Mouse (Mus musculus) ES-Bruce4 (cell line): Measurements from ENCODE around the gene Hbp1. TPM values are rescaled to one million over a fixed set of nuclear protein-coding genes. Genes with fewer than 3 reads are reported as not detected.

Experiments used
- H3K27ac ChIP-seq: 2 replicates; pipeline ENCODE4 v1.5.1; 2012; ENCODE audit warnings: low read length, inconsistent platforms; ENCODE audit not compliant: insufficient read depth
- H3K27me3 ChIP-seq: 2 replicates; pipeline ENCODE4 v1.6.1; 2012; ENCODE audit warnings: mild to moderate bottlenecking, low read length, inconsistent platforms; ENCODE audit not compliant: control insufficient read depth, poor library complexity, insufficient read depth, severe bottlenecking
- H3K36me3 ChIP-seq: 2 replicates; pipeline ENCODE4 v1.6.1; 2012; ENCODE audit warnings: inconsistent platforms, mild to moderate bottlenecking, low read length, moderate library complexity; ENCODE audit not compliant: control insufficient read depth, poor library complexity, insufficient read depth, severe bottlenecking
- H3K4me1 ChIP-seq: one replicate; pipeline ENCODE4 v1.8.1; 2011; ENCODE audit warnings: low read length; ENCODE audit not compliant: control insufficient read depth, insufficient read depth
- H3K4me3 ChIP-seq: 2 replicates; pipeline ENCODE4 v1.5.1; 2011; ENCODE audit warnings: low read depth, mild to moderate bottlenecking, low read length
- H3K9ac ChIP-seq: 2 replicates; pipeline ENCODE4 v1.6.1; 2012; ENCODE audit warnings: low read depth, mild to moderate bottlenecking, inconsistent platforms; ENCODE audit not compliant: poor library complexity, severe bottlenecking
- H3K9me3 ChIP-seq: replicated peaks from 2 replicates; pipeline ENCODE4 v1.6.1; 2012; ENCODE audit warnings: mild to moderate bottlenecking, low read length, inconsistent platforms; ENCODE audit not compliant: control insufficient read depth, poor library complexity, insufficient read depth, severe bottlenecking
- CTCF ChIP-seq: IDR thresholded peaks from one replicate; pipeline ENCODE4 v1.8.1; 2011; ENCODE audit warnings: low read depth, low read length
- EP300 ChIP-seq: IDR thresholded peaks from 2 replicates; pipeline ENCODE4 v1.6.1; 2011; ENCODE audit warnings: low read depth, low read length; ENCODE audit not compliant: insufficient read depth
- POLR2A ChIP-seq: IDR thresholded peaks from one replicate; pipeline ENCODE4 v1.8.1; 2011; ENCODE audit warnings: low read length; ENCODE audit not compliant: insufficient read depth
- polyA plus RNA-seq: library from polyadenylated mRNA; stranded (reverse); fragments of >200 nt; gene quantifications from 2 replicates; pipeline ENCODE4 v1.2.4, GENCODE M21; 2011; ENCODE audit warnings: low read depth; ENCODE audit not compliant: missing spikeins, insufficient read depth, insufficient read length

Gene Hbp1
- 91.9 and 96.5 TPM in 2 replicates for polyA plus RNA-seq

DNA sequence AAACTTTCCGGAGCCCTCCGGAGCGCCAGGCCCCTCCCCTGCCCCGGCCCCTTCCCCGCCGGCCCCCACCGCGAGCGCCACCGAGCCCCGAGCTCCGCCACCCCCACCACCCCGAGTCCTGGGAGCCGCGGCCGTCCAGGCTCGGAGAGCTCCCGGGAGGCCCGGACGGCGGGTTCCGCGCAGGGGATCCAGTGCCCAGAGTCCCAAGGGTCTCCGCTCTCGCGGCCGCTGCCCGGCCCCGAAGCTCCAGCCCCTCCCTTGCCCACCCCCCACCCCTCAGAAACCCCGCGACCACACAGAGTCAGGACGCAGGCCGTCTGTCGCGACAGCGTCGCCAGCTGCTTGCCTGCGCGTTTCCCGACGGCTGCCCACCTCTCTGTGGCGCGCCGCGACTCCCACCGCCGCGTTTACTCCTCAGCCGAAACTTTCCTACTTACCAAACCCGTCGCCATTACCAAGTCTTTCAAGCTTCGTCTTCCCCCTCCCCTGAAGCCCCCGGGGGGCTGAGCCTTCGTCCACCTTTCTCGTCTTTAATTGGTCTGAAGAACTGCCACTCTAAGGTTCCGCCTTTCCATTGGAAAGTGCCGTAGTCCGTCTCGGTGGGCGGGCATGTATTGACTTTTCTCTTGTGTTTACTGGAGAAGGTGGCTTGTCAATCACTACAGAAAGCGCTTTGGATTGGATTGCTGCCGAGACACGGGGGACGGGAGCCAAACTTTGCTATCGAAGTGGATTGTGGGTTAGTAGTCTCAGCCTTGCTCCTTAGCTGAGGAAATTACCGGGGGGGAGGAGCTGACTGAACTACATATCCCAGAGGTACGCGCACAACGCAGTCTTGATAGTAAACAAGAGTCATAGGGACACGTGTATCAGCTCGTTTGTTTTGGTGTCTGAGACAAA lies at the start of gene Hbp1:
Gene Hbp1 (minus strand): TSS at position 777 of the 900 bp plus-strand sequence.
- TF ChIP-seq EP300 (no peak), POLR2A (no peak), CTCF (no peak)

GRCm38 (mm10) chr12:31998706-31999105 lies 48.4 kb upstream of the Hbp1 start:
- no peaks in the 10 kb centered on the region for H3K27me3 ChIP-seq
- H3K4me3 ChIP-seq, result no peak overlapping the region
- no peak for TF ChIP-seq CTCF
- no peak for TF ChIP-seq POLR2A
- H3K9ac ChIP-seq, result no peak overlapping the region
- H3K4me1 ChIP-seq, result no peaks in the 10 kb centered on the region
- H3K27ac ChIP-seq, result no peak overlapping the region
- H3K9me3 ChIP-seq, result no peaks in the 10 kb centered on the region
- no peaks in the 10 kb centered on the region for H3K36me3 ChIP-seq

More for the DNA sequence above, at the start of gene Hbp1:
- H3K9me3 ChIP-seq, result no peaks in the 10 kb centered on the region
- H3K27ac ChIP-seq, result peak within 1 kb of the TSS; percentile 66
- H3K9ac ChIP-seq, result peak within 1 kb of the TSS; percentile 98
- H3K4me1 ChIP-seq, result peaks cover 3% of the 10 kb centered on the region
- no peaks in the 10 kb centered on the region for H3K27me3 ChIP-seq
- H3K4me3 ChIP-seq, result peak within 1 kb of the TSS; percentile 85
- no peaks in the 10 kb centered on the region for H3K36me3 ChIP-seq

GRCm38 (mm10) chr12:31997328-31997878 lies 47.1 kb upstream of the Hbp1 start:
- H3K27ac ChIP-seq, result no peak overlapping the region
- no peak overlapping the region for H3K9ac ChIP-seq
- H3K9me3 ChIP-seq, result no peaks in the 10 kb centered on the region
- H3K27me3 ChIP-seq, result no peaks in the 10 kb centered on the region
- TF ChIP-seq EP300 (no peak), POLR2A (no peak), CTCF (no peak)
- H3K4me3 ChIP-seq, result no peak overlapping the region
- H3K4me1 ChIP-seq, result no peaks in the 10 kb centered on the region
- H3K36me3 ChIP-seq, result no peaks in the 10 kb centered on the region

DNA sequence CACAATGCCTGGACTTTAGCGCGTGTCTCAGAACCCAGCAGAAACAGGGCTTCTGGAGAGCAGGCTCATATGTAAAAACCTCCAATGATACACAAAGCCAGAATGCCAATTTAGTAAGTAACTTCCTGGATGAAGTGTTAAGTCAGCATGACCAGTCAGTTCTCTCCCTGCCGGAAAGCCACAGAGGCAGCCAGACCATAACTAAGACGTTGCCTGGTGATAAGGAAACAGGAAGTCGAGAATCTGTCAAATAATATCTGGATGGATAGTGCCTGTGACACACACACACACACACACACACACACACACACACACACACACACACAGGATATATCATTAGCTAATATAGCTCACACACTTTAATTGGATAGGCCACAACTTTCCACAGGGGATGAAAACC lies 46.5 kb upstream of the Hbp1 start:
- no peak overlapping the region for H3K9ac ChIP-seq
- no peaks in the 10 kb centered on the region for H3K9me3 ChIP-seq
- H3K4me1 ChIP-seq, result no peaks in the 10 kb centered on the region
- no peaks in the 10 kb centered on the region for H3K36me3 ChIP-seq
- no peaks in the 10 kb centered on the region for H3K27me3 ChIP-seq
- no peak for TF ChIP-seq EP300
- TF ChIP-seq POLR2A, result no peak
- TF ChIP-seq CTCF, result no peak
- H3K27ac ChIP-seq, result no peak overlapping the region
- no peak overlapping the region for H3K4me3 ChIP-seq

DNA sequence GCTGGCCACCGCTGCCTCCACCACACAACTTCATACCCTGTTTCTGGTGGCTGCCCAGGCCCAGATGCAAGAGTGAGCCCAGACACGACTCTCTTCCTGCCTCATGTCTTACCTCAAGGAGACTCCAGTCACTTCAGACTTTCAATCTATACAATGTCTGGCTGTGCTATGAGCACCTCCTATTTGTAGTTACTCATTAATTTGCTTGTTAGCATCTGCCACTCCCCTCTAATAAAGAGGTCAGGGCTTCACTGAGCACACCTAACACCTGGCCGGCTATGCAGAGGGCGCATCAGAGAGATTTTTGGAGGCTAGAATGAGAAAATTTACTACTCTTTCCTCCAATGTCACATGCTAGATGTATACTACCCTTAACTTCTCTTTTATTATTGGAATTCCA lies 40.2 kb upstream of the Hbp1 start:
- Histone ChIP-seq H3K9me3 (no peaks in the 10 kb centered on the region), H3K27me3 (no peaks in the 10 kb centered on the region), H3K27ac (no peak overlapping the region), H3K9ac (no peak overlapping the region), H3K4me1 (no peaks in the 10 kb centered on the region), H3K36me3 (no peaks in the 10 kb centered on the region), H3K4me3 (no peak overlapping the region)
- TF ChIP-seq POLR2A, result no peak
- no peak for TF ChIP-seq CTCF
- no peak for TF ChIP-seq EP300

DNA sequence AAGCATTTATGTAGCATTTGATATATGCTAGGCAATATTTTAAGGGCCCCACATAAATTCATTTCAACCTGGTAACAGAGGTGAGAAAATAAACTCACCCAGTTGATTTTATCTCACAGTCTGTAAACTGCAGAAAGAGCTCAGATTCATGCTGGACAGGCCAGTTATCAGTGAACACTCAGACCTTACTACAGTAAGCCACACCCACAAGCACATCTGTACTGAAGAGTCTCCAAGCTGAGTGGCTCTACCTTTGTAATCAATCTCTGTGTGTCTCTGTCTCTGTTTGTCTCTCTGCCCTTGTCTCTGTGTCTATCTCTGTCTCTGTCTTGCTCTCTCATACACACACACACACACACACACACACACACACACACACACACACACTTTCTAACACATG lies 39.4 kb upstream of the Hbp1 start:
- Histone ChIP-seq H3K27ac (no peak overlapping the region), H3K4me3 (no peak overlapping the region), H3K4me1 (no peaks in the 10 kb centered on the region), H3K9me3 (no peaks in the 10 kb centered on the region), H3K9ac (no peak overlapping the region), H3K36me3 (no peaks in the 10 kb centered on the region), H3K27me3 (no peaks in the 10 kb centered on the region)
- TF ChIP-seq EP300, result no peak
- no peak for TF ChIP-seq POLR2A
